Mouse (Mus musculus) bone marrow macrophage, adult 2 months (primary cell): Measurements from ENCODE around the gene Fam71e1. TPM values are rescaled to one million over a fixed set of nuclear protein-coding genes. Genes with fewer than 3 reads are reported as not detected.

Experiments
- H3K27ac ChIP-seq: 2 replicates; pipeline ENCODE4 v1.5.1; 2012; ENCODE audit warnings: low read depth, low read length; ENCODE audit not compliant: insufficient read depth
- H3K4me1 ChIP-seq: 2 replicates; pipeline ENCODE4 v1.6.1; 2012; ENCODE audit warnings: low read length; ENCODE audit not compliant: control insufficient read depth, insufficient read depth
- H3K4me3 ChIP-seq: 2 replicates; pipeline ENCODE4 v1.5.1; 2012; ENCODE audit warnings: mild to moderate bottlenecking, low read length, moderate library complexity; ENCODE audit not compliant: insufficient read depth
- CTCF ChIP-seq: IDR thresholded peaks from 2 replicates; pipeline ENCODE4 v1.5.1; 2012; ENCODE audit warnings: low read depth, mild to moderate bottlenecking, low read length, moderate library complexity
- POLR2A ChIP-seq: IDR thresholded peaks from 2 replicates; pipeline ENCODE4 v1.6.1; 2012; ENCODE audit warnings: mild to moderate bottlenecking, low read depth, low read length, borderline replicate concordance
- polyA plus RNA-seq: library from polyadenylated mRNA; stranded (reverse); fragments of >200 nt; gene quantifications from 2 replicates; pipeline ENCODE4 v1.2.4, GENCODE M21; 2012; ENCODE audit not compliant: missing spikeins, insufficient read depth, insufficient read length

Fam71e1 gene
- polyA plus RNA-seq, result 2.1 and 2.9 TPM in 2 replicates

- peaks cover 12% of the 10 kb centered on the region for H3K4me1 ChIP-seq
- H3K4me3 ChIP-seq, result peak within 1 kb of the TSS; percentile 88
- TF ChIP-seq POLR2A (0 out of 2 replicates have a peak, but pooled peaks have one; percentile 56), CTCF (no peak)
- H3K27ac ChIP-seq, result peak within 1 kb of the TSS; percentile 72
Observed at GRCm38 (mm10) chr7:44495992-44496770, at the start of gene Fam71e1, which contains the start of gene Emc10. Fam71e1 (plus strand) TSS chr7:44496581. Emc10 (minus strand) TSS chr7:44496529.

DNA sequence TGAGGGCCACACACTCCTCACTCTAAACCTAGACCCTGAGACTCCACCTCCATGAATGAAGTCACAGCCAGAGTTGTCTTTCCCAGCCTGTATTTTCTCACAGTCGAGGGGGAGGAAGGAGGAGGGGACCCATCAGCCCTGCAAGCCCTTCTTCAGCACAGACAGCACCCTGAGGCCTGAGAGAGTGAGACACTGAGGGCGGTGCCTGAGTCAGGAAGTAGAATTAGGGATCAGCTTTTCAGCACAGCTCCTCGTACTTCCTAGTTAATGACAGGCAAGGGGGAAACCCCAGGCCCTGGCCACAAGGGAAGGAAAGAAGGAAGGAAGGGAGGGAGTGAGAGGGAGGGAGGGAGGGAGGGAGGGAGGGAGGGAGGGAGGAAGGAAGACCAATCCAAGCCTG is 43.1 kb upstream of the Fam71e1 start:
- Histone ChIP-seq H3K27ac (peak overlapping the region; percentile 13), H3K4me3 (no peak overlapping the region), H3K4me1 (peaks cover 7% of the 10 kb centered on the region)
- no peak for TF ChIP-seq CTCF
- no peak for TF ChIP-seq POLR2A

GRCm38 (mm10) chr7:44456302-44456701 is 40.1 kb upstream of the Fam71e1 start:
- TF ChIP-seq POLR2A, result no peak
- H3K27ac ChIP-seq, result no peak overlapping the region
- H3K4me1 ChIP-seq, result peaks cover 7% of the 10 kb centered on the region
- H3K4me3 ChIP-seq, result no peak overlapping the region

DNA sequence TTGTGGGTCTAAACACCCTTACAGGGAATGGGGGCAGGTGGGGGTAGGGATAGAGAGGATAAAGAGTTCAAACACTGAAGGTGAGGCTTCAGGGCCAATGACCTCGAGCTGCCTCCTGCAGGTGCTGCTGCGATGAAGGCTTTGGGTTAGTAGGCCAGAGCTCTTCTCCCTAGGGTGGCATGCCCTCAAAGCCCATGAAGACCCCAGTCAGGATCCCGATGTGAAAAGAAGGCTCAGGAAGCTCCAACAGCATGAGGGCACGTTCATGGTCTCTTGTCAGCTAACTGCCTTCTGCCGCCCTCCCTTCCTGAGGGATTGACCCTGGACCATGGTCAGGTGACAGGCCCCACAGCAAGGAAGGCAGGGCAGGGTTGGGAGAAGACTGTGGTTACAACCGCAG is 36.3 kb upstream of the Fam71e1 start:
- Histone ChIP-seq H3K27ac (no peak overlapping the region), H3K4me3 (no peak overlapping the region), H3K4me1 (no peaks in the 10 kb centered on the region)
- TF ChIP-seq CTCF (no peak), POLR2A (no peak)

DNA sequence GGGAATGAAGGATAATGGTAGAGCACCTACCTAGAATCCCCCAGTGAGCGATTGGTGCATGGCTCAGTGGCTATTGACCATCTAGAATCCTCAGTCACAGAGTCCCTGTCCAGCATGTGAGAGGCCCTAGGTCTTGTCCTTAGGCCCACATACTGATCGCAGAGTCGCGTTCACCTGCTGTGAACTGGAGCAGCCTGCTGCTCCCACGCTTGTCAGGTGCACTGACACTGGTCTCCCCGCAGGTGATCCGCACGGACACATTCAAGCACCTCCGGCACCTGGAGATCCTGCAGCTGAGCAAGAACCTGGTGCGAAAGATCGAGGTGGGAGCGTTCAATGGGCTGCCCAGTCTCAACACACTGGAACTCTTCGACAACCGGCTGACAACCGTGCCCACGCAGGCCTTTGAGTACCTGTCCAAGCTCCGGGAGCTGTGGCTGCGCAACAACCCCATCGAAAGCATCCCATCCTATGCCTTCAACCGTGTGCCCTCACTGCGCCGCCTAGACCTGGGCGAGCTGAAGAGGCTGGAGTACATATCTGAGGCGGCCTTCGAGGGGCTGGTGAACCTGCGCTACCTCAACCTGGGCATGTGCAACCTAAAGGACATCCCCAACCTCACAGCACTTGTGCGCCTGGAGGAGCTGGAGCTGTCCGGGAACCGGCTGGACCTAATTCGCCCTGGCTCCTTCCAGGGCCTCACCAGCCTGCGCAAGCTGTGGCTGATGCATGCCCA is 35.4 kb upstream of the Fam71e1 start:
- TF ChIP-seq POLR2A (no peak), CTCF (no peak)
- H3K27ac ChIP-seq, result no peak overlapping the region
- no peak overlapping the region for H3K4me3 ChIP-seq
- no peaks in the 10 kb centered on the region for H3K4me1 ChIP-seq

- H3K27ac ChIP-seq, result no peak overlapping the region
- H3K4me1 ChIP-seq, result no peaks in the 10 kb centered on the region
- TF ChIP-seq POLR2A (no peak), CTCF (no peak)
- H3K4me3 ChIP-seq, result no peak overlapping the region
Observed at GRCm38 (mm10) chr7:44461503-44462217, 34.7 kb upstream of the Fam71e1 start.

DNA sequence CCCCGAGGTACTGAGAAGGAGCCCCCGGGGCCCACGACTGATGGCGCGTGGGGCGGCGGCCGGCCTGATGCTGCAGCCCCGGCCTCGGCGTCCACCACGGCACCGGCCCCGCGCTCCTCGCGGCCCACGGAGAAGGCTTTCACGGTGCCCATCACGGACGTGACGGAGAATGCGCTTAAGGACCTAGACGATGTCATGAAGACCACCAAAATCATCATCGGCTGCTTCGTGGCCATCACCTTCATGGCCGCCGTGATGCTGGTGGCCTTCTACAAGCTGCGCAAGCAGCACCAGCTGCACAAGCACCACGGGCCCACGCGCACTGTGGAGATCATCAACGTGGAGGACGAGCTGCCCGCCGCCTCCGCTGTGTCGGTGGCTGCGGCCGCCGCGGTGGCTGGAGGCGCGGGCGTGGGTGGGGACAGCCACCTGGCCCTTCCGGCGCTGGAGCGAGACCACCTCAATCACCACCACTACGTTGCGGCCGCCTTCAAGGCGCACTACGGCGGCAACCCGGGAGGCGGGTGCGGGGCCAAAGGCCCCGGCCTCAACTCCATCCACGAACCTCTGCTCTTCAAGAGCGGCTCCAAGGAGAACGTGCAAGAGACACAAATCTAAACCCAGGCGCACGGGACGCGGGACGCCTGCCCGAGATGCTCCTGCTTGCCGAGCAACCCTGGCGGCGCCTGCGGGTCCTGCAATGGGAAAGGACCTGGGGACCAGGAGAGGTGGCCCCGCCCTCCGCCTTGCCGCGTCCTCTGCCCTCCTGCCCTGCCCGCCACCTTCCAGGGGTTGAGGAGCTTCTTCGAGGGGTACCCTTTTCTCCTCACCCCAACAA is 33.9 kb upstream of the Fam71e1 start:
- no peaks in the 10 kb centered on the region for H3K4me1 ChIP-seq
- no peak overlapping the region for H3K4me3 ChIP-seq
- no peak overlapping the region for H3K27ac ChIP-seq
- TF ChIP-seq POLR2A (no peak), CTCF (no peak)

DNA sequence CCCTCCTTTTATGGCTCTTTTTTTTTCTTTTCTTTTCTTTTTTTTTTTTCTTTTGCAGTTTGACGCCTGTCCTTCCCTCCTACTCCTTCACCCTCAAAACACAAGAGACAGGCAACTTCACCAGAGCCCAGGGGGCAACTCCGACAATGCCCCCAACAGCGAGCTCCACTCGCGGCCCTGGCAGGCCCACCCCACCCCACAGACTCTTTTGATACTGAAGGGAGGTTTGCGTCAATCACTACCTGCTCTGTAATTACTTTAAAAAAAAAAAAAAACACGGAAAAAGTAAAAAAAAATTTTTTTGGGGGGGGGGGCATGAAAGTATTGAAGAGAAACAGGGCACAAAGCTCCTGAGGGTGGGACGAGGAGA is 33.3 kb upstream of the Fam71e1 start:
- Histone ChIP-seq H3K4me1 (no peaks in the 10 kb centered on the region), H3K4me3 (no peak overlapping the region)

DNA sequence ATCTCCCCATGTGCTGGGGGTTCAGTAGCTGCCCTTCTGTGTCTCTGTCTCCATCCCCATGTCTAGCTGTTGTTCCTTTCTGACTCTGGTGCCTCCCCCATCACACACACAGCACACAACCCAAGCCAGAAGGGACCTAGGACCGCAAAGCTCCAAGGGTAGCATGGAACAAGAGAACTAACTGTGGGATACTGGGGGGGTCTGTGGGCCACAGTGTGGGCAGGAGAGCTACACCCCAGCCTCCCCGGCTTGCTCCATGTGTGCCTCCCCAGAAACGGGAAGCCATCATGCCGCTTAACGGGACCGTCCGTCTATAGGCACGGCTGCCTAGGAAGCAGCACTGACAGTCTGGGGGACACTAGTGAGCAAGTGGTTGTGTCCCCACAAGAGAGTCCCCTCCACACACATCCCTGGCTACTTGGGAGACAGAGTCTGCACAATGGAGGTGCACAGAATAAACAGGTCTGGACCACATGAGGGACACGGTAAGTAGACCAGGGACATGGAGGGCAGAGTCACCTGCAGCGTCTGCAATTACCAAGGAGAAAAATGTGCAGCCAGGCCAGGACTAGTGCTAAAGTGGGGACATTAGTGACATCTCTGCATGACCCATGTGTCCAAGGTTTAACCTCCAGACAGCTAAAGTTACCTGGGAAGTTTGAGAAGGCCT is 32.7 kb upstream of the Fam71e1 start:
- H3K4me1 ChIP-seq, result peaks cover 2% of the 10 kb centered on the region
- TF ChIP-seq CTCF, result no peak
- TF ChIP-seq POLR2A, result no peak
- no peak overlapping the region for H3K27ac ChIP-seq
- no peak overlapping the region for H3K4me3 ChIP-seq

More for the DNA sequence above, 33.3 kb upstream of the Fam71e1 start:
- no peak overlapping the region for H3K27ac ChIP-seq
- TF ChIP-seq POLR2A, result no peak
- no peak for TF ChIP-seq CTCF
